Mouse (Mus musculus) embryonic fibroblast, embryonic 13.5 days (primary cell): ENCODE results near the gene Ndufs3. TPM values are rescaled to one million over a fixed set of nuclear protein-coding genes. Genes with fewer than 3 reads are reported as not detected.

Source experiments
- H3K27ac ChIP-seq: 2 replicates; pipeline ENCODE4 v1.5.1; 2012; ENCODE audit warnings: low read length, control low read depth, inconsistent platforms; ENCODE audit not compliant: insufficient read depth
- H3K4me1 ChIP-seq: 2 replicates; pipeline ENCODE4 v1.6.1; 2011; ENCODE audit warnings: low read length; ENCODE audit not compliant: control insufficient read depth, insufficient read depth
- H3K4me3 ChIP-seq: 2 replicates; pipeline ENCODE4 v1.5.1; 2011; ENCODE audit warnings: mild to moderate bottlenecking, control low read depth, low read length; ENCODE audit not compliant: insufficient read depth
- CTCF ChIP-seq: IDR thresholded peaks from 2 replicates; pipeline ENCODE4 v1.5.1; 2011; ENCODE audit warnings: mild to moderate bottlenecking, control low read depth, low read length, moderate library complexity, borderline replicate concordance; ENCODE audit not compliant: insufficient read depth
- POLR2A ChIP-seq: IDR thresholded peaks from 2 replicates; pipeline ENCODE4 v1.6.1; 2011; ENCODE audit warnings: low read depth, mild to moderate bottlenecking, control low read depth, low read length, moderate library complexity
- polyA plus RNA-seq: library from polyadenylated mRNA; stranded (reverse); fragments of >200 nt; gene quantifications from 2 replicates; pipeline ENCODE4 v1.2.4, GENCODE M21; 2011; ENCODE audit warnings: low read depth; ENCODE audit not compliant: missing spikeins, insufficient read length

The Ndufs3 gene
- polyA plus RNA-seq, 1 experiment, result 118 TPM

DNA sequence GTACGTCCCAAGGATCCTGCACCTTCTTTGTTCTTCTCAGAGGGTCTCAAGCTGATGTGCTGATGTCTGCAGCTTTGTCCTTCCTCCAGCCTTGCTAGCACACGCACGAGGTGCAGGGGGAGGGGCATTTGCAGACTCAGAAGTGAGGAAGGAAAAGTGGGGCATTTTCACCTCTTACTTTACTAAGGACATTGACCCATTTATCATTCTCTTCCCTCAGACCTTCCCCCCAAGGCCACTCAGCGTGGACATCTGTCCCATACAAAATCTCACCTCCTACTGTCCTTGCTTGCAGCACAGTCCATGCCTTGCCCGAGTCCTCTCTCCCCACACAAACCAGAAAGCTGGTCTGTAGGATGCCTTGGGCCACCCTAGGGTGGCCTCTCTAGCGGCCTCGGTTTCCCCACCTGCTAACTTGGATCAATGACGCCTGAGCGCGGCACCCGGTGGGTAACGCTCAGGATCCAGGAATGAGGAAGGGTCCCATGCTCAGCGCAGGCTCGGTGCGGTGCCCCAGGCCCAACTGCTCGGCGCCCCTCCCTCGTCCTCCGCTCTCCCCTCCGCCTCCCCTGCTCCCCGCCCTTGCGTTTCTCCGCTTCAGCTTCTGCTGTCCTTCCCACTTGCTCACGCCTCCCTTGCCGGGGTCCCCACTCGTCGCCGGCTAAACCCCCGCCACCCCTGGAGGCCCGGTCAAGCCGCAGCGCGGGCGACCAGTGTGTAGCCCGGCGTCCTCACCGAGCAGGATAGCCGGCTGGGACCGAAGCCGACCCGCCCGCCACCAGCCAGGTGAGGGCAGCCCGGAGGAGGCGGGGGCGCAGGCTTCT lies 19.2 kb downstream of the Ndufs3 start, which contains the start of gene C1qtnf4:
Gene C1qtnf4, plus strand, starts transcription at position 643 of the 824 bp plus-strand sequence.
- no peak within 1 kb of the TSS for H3K27ac ChIP-seq
- H3K4me3 ChIP-seq, result no peak within 1 kb of the TSS; the same call in 1 of the 2 replicates
- no peaks in the 10 kb centered on the region for H3K4me1 ChIP-seq
- TF ChIP-seq CTCF (no peak), POLR2A (no peak)

DNA sequence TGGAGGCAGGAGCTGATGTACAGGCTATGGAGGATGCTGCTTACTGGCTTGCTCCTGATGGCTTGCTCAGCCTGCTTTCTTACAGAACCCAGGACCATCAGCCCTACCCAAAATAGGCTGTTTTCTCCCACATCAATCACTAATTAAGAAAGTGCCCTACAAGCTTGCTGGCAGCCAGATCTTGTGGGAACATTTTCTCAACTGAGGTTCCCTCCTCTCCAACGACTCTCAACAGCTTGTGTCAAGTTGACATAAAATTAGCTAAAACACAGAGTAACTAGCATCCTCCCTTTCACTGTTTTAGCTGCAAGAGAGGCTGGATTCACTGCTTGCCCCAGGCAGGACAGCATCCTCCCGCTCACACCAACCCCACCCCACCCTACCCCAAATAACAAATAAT lies 22.8 kb downstream of the Ndufs3 start:
- no peak overlapping the region for H3K27ac ChIP-seq
- no peak overlapping the region for H3K4me3 ChIP-seq
- no peaks in the 10 kb centered on the region for H3K4me1 ChIP-seq
- TF ChIP-seq CTCF (no peak), POLR2A (no peak)

DNA sequence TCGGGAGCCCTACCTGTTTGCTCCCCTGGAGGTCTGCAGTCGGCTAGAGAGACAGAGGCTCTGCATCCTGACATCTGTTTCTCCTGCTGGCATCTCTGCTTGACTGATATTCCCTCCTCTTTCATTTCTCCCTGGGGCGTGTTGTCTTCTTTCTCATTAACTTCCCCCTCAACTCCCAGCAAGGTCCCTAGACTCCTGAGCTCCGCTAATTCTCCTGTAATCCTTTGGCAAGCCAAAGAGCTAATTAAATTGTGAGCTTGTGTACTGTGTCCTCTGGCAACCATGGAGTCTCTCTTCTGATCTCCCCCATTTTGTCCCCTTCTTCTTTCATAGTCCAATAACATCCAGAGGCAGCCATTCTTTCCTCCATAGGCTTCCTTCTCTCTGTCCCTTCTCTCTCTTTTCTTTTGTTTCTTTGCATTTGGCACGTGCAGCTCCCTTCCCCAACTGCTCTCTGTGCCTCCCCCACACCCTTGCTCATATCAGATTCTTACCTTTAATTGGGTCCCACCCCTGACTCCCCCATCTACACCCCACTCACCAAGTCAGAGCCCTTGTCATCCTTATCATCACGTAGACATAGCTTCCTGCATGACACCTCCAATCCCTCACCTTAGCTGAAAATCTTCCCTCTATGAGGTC lies 24.4 kb downstream of the Ndufs3 start:
- Histone ChIP-seq H3K4me1 (no peaks in the 10 kb centered on the region), H3K27ac (no peak overlapping the region), H3K4me3 (no peak overlapping the region)
- TF ChIP-seq POLR2A (no peak), CTCF (no peak)

DNA sequence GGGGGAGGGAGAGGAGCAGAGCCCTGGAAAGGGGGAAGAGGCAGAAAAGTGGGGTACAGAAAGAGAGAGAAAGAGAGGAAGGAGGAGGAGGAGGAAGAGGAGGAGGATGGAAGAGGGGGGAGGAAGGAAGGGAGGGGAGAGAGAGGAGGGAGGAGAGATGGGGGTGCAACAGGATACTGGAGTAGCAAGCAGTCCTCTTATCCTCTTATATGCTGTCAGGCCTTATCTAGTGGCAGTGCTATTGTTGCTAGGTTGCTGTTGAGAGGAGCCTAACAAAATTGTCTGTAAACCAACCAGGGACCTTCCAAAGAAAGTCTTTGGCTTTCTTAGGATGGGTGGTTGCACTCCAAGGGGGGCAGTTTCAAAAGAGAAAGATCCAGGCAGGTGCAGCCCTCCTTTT lies 25.2 kb downstream of the Ndufs3 start:
- H3K4me3 ChIP-seq, result no peak overlapping the region
- H3K27ac ChIP-seq, result no peak overlapping the region
- no peaks in the 10 kb centered on the region for H3K4me1 ChIP-seq
- TF ChIP-seq POLR2A, result no peak
- TF ChIP-seq CTCF, result no peak

DNA sequence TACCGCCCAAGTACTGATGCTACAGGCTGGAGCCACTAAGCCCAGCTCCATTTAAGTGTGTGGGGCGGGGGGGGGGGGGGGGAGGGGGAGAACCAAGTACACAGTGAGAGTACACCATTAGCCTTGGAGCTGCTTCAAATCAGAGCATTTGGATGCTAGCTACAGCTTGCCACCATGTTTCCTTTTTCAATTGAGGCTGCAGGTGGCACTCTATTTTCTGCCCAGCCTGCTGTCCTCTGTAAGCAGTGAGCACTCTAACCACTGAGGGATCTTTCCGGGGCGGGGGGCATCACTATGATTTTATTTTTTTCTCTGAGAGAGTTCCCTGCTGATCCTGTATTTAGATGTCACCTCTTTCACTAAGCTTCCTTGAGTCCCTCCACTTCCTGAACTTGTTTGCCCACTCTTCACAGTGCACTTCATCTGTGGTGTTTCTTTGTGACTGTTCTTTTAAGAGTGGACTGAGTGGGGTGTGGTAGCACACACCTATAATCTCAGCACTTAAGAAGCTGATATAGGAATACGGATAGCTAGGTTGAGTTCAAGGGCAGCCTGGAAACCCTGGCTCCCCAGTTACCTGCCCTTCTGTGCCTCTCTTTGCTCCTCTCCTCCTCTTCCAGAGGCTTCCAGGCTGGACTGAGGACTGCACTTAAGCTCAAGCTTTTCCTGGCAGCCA lies 26.9 kb downstream of the Ndufs3 start:
- Histone ChIP-seq H3K27ac (no peak overlapping the region), H3K4me1 (no peaks in the 10 kb centered on the region), H3K4me3 (no peak overlapping the region)
- TF ChIP-seq POLR2A, result no peak
- no peak for TF ChIP-seq CTCF

DNA sequence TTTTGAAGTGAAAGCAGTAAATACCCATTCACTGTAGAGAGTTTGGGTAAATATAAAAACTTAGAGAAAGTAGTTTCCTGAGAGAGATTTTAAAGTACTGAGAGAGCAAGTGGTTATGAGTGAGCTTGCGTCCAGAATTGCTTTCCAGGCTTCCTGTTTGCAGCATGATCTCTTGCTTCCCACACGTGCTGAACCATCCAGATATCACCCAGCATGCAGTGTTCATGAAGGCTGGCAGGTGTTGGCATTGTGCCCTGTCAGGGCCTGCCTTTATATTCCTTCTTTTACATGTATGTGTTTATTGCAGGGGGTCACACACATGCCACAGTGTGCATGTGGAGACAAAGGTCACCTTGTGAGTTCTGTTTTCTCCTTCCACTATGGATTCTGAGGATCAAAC lies 29.4 kb downstream of the Ndufs3 start:
- no peak for TF ChIP-seq POLR2A
- no peak for TF ChIP-seq CTCF
- Histone ChIP-seq H3K4me1 (no peaks in the 10 kb centered on the region), H3K27ac (no peak overlapping the region), H3K4me3 (no peak overlapping the region)

DNA sequence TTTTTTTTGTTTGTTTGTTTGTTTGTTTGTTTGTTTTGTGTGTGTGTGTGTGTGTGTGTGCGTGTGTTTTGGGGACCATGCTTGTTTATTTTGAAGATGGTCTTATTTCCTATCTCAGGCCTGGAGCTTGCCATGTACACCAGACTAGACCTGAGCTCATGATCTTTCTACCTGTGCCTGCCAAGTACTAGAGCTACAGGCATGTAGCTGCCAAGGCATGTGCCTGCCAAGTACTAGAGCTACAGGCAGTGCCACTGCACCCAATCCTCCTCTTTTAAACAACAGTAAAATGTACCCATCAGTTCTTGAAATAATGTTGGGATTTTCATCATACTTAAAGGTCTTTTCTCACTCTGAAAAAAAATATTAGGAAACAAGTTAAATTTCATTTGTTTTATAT lies 30.6 kb downstream of the Ndufs3 start:
- no peak for TF ChIP-seq POLR2A
- TF ChIP-seq CTCF, result no peak
- Histone ChIP-seq H3K4me3 (no peak overlapping the region), H3K4me1 (no peaks in the 10 kb centered on the region), H3K27ac (no peak overlapping the region)

DNA sequence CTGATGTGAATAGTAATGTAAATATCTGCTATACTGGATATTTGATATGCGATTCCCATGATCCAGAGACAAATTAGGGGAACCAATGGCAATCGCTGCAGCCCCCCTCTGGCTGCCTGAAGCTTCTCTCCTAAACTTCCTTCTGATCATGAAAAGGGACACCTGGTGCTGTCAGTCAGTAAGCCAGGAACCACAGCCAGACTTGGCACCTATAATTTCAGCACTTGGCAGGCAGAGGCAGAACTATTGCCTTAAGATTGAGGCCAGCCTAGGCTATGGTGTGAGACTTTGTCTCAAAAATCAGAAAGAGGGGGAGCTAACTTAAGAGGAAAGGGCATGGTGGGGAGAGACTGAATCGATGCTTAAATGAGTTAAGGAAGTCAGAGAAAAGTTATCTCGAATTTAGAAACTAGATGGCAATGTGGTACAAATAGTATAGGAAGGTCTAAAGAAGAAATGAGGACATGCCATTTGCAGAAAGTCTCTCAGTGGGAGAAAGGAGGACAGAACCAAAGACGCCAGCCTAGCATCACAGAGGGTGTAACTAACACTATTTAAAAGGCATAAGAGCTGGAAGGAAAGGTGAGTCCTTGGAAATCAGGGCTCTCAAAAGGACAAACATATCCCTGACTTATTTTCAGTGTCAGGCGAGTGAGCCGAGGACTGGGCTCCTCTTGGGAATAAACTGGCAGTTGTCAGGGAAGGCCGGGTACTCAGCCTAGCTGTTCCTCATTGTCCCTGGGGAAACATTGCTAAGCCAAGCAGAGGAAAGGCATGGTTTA lies 33.3 kb downstream of the Ndufs3 start:
- no peak overlapping the region for H3K4me3 ChIP-seq
- H3K4me1 ChIP-seq, result no peaks in the 10 kb centered on the region
- TF ChIP-seq CTCF, result no peak
- no peak for TF ChIP-seq POLR2A
- H3K27ac ChIP-seq, result no peak overlapping the region

DNA sequence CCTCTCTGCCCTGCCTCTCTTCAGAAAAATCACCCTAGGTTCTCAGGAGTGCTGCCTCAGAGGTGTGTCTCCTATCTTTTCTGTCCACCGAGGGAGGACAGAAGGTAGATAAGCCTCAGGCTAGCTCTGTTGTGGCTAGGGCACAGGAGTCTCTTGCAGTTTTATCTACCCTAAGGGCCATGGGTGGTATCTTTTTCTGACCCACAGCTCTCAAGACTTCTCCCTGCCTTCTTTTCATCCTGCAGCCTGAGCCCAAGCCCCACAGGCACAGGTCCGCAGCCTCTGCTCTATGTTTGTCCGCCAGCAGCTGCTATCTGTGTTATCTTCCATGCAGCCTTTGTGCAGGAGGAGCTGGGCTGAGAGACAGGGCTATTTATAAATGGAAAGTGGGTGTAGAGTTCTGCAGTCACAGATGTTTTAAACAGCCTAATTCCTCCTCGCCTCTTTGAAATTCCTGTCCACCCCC lies 34.5 kb downstream of the Ndufs3 start:
- Histone ChIP-seq H3K27ac (peak overlapping the region; percentile 28), H3K4me3 (no peak overlapping the region), H3K4me1 (no peaks in the 10 kb centered on the region)
- no peak for TF ChIP-seq POLR2A
- TF ChIP-seq CTCF, result no peak
